Mouse (Mus musculus): ENCODE measurements around the gene Camk2b.
"Not testable (repeated sequence)": the region's sequence is repeated elsewhere in the genome, so short reads cannot be mapped to it uniquely, and the experiment has no call there.

Gene Camk2b

GRCm38 (mm10) chr11:5945096-5945495, 121.1 kb downstream of the Camk2b start:
- DNase-seq (ENCODE audit: low spot score in 2 of 2), result no peak

- DNase-seq (ENCODE audit: low spot score in 2 of 2), result no peak
Measured at GRCm38 (mm10) chr11:5942966-5943365, 123.2 kb downstream of the Camk2b start.

- DNase-seq (ENCODE audit: low spot score in 2 of 2), result not testable (repeated sequence)
Measured at GRCm38 (mm10) chr11:5934531-5934930, 131.6 kb downstream of the Camk2b start.

- not testable (repeated sequence) for DNase-seq (ENCODE audit: low spot score in 2 of 2)
Measured at GRCm38 (mm10) chr11:5931947-5932346, 134.2 kb downstream of the Camk2b start.

- no peak for DNase-seq (ENCODE audit: low spot score in 2 of 2)
Measured at GRCm38 (mm10) chr11:5930578-5930977, 135.6 kb downstream of the Camk2b start.

GRCm38 (mm10) chr11:5926696-5927220, 139.4 kb downstream of the Camk2b start:
- no peak for DNase-seq (ENCODE audit: low spot score in 2 of 2)

- DNase-seq (ENCODE audit: low spot score in 2 of 2), result no peak
Measured at GRCm38 (mm10) chr11:5924699-5925098, 141.5 kb downstream of the Camk2b start.

GRCm38 (mm10) chr11:5920323-5920960, 145.7 kb downstream of the Camk2b start:
- no peak for DNase-seq (ENCODE audit: low spot score in 2 of 2)
